Mouse (Mus musculus): ENCODE results near the gene Kcnmb4. TPM values are rescaled to one million over a fixed set of nuclear protein-coding genes. Genes with fewer than 3 reads are reported as not detected.

Kcnmb4 gene
- polyA plus RNA-seq, 1 experiment from 2014 or later, result 4.3 TPM

DNA sequence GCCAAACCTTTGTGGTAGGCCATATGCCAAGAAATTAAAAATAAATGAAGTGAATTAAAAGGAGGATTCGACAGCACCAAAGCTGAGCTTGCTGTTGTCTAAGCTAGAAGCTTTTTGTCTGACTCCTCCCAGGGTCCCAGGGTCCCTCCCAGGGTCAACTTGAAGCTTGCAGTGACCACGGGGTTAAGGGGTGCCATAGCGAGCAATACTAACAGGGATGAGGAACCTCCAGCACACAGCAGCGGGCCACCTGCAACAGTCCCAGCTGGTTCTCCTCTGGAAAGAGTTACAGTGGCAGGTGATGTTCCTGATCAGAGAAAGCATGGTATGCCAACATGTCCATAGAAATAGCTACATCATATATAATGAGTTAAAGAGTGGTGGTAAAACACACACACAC lies 89.3 kb downstream of the Kcnmb4 start:
- Histone ChIP-seq H3K36me3 (ENCODE audit: control insufficient read depth, insufficient read depth, low read length) (no peaks in the 10 kb centered on the region), H3K4me1 (ENCODE audit: control insufficient read depth, insufficient read depth, low read length) (no peaks in the 10 kb centered on the region), H3K4me2 (ENCODE audit: low read depth, low read length) (no peak overlapping the region), H3K4me3 (replicated peaks; ENCODE audit: low read length) (no peak overlapping the region), H3K27me3 (ENCODE audit: control insufficient read depth, insufficient read depth, low read length) (no peaks in the 10 kb centered on the region), H3K9ac (ENCODE audit: low read length) (no peak overlapping the region), H3K9me3 (replicated peaks; ENCODE audit: control insufficient read depth, low read length) (no peaks in the 10 kb centered on the region), H3K27ac (ENCODE audit: low read length) (no peak overlapping the region)
- ATAC-seq (ENCODE audit: insufficient read depth, low FRiP score), result no peak
- 66% methylated on average over 4 of the region's 4 CpGs for WGBS

DNA sequence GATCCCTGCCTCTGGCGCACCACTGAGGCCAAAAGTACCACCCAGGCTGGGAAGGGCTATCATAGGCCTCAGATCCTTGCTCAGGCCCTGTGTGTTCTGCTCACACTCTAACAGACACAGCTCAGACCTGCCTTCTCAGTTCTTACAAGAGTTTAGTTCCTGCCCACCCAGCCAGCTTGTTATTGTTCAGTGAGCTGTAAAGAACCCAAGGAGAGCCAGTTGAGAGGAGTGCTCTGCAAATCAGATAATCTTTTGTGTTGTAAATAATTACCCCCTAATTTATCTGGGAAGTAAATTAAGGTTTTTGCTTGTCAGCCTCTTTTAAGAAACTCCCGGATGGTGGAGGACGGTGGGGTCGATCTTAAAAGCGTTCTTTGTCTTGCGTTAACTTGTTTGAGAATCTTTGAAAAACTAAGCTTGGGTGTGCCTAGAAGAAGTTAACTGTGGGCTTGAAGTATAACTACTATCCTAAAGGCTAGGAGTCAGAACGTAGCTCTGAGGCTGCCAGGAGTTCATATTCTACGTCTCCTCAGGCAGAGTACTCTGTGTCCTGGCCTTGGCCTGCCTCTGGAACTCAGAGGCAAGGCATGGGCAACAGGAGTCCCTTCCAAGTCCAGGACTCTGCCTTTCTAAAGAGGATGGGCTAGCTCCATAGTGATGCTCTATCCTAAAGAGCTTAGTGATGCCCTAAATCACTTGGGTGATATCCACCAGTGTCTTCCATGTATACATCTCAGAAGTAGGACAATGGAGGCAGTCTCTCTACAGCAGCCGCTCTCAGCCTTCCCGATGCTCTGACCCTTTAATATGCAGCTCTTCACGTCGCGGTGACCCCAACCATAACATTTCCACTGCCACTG lies 90.6 kb downstream of the Kcnmb4 start:
- no peaks in the 10 kb centered on the region for H3K9me3 ChIP-seq (replicated peaks; ENCODE audit: control insufficient read depth, low read length)
- no peaks in the 10 kb centered on the region for H3K4me1 ChIP-seq (ENCODE audit: control insufficient read depth, insufficient read depth, low read length)
- H3K9ac ChIP-seq (ENCODE audit: low read length), result no peak overlapping the region
- H3K36me3 ChIP-seq (ENCODE audit: control insufficient read depth, insufficient read depth, low read length), result no peaks in the 10 kb centered on the region
- no peak for ATAC-seq (ENCODE audit: insufficient read depth, low FRiP score)
- H3K4me3 ChIP-seq (replicated peaks; ENCODE audit: low read length), result no peak overlapping the region
- no peak overlapping the region for H3K27ac ChIP-seq (ENCODE audit: low read length)
- 67% methylated on average over 13 of the region's 13 CpGs for WGBS
- no peak overlapping the region for H3K4me2 ChIP-seq (ENCODE audit: low read depth, low read length)
- H3K27me3 ChIP-seq (ENCODE audit: control insufficient read depth, insufficient read depth, low read length), result no peaks in the 10 kb centered on the region

DNA sequence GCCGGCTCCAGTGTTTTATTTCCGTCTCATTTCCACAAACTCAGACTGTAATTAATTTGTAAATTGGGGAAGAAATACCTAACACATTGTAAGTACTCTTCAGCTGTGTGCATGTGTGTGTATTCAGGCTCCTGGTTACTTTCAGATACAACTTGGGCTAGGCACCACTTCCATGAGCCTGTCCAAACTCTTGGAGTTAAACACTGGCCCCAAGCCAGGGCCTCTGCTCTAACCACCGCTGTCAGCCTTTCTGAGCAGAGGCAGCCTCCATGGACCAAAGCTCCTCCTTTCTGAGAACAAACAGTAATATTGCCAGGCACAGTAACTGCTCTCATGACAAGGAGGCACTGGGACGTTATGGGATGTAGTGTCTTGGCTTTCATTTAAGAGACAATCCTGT lies 96.8 kb downstream of the Kcnmb4 start:
- Histone ChIP-seq H3K27ac (ENCODE audit: low read length) (no peak overlapping the region), H3K36me3 (ENCODE audit: control insufficient read depth, insufficient read depth, low read length) (no peaks in the 10 kb centered on the region), H3K4me3 (replicated peaks; ENCODE audit: low read length) (no peak overlapping the region), H3K9ac (ENCODE audit: low read length) (no peak overlapping the region), H3K27me3 (ENCODE audit: control insufficient read depth, insufficient read depth, low read length) (no peaks in the 10 kb centered on the region), H3K9me3 (replicated peaks; ENCODE audit: control insufficient read depth, low read length) (no peaks in the 10 kb centered on the region), H3K4me1 (ENCODE audit: control insufficient read depth, insufficient read depth, low read length) (no peaks in the 10 kb centered on the region), H3K4me2 (ENCODE audit: low read depth, low read length) (no peak overlapping the region)
- 61% methylated on average over 4 of the region's 4 CpGs for WGBS
- no peak for ATAC-seq (ENCODE audit: insufficient read depth, low FRiP score)

DNA sequence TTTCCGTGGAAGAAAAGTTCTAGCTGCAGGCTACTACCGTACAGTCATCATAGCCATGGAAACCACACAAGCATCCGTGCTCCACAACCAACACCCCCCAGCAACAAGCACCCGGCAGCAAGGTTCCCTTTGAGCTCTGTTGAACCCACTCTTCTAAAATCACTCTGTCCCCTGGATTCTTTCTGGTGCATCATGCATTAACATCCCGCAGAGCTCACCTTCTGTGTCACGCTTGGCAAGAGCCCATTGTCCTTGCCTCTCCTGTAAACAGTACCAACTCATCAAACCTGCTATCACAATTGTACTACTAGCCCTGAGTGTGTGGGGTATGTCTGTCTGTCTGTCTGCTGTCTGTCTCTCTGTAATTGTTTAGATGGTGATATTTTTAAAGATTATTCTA lies 99.6 kb downstream of the Kcnmb4 start:
- Histone ChIP-seq H3K36me3 (ENCODE audit: control insufficient read depth, insufficient read depth, low read length) (no peaks in the 10 kb centered on the region), H3K27me3 (ENCODE audit: control insufficient read depth, insufficient read depth, low read length) (no peaks in the 10 kb centered on the region), H3K9me3 (replicated peaks; ENCODE audit: control insufficient read depth, low read length) (no peaks in the 10 kb centered on the region), H3K27ac (ENCODE audit: low read length) (no peak overlapping the region), H3K4me2 (ENCODE audit: low read depth, low read length) (no peak overlapping the region), H3K4me1 (ENCODE audit: control insufficient read depth, insufficient read depth, low read length) (no peaks in the 10 kb centered on the region), H3K9ac (ENCODE audit: low read length) (no peak overlapping the region), H3K4me3 (replicated peaks; ENCODE audit: low read length) (no peak overlapping the region)
- ATAC-seq (ENCODE audit: insufficient read depth, low FRiP score), result no peak
- 96% methylated on average over 6 of the region's 6 CpGs for WGBS

DNA sequence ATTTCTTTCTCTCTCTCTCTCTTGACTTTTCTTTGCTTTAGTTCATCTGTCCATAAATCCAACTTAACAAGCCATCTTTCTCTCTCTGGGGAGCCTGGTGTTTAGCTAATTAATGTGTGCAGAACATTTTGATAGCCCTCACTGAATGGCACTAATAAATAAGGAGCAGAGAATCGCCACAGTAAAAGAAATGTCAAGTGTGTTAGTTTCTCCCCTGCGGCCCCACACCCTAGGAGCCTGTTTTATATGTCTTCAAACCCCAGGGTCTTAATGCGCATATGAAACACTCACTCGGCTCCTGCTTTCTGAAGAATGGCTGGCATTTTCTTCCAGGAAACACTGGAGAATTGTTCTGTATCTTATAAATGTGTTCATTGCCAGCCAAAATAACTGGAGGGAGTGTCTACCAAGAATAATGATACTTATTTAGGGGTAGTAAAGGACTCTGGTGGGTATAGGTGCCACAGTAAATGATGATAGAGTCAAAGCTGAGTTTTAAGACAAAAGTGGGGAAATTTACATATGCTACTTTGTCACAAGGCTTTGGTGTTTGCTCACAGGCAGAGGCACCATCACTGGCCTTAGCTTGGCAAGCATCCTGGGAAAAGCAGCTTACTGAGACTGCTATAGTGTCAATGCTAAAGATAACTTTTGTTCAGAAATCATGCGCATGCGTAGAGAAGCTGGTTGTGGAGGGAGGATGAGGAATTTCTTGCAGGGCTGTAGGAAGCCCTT lies 102.5 kb downstream of the Kcnmb4 start:
- Histone ChIP-seq H3K4me1 (ENCODE audit: control insufficient read depth, insufficient read depth, low read length) (no peaks in the 10 kb centered on the region), H3K9me3 (replicated peaks; ENCODE audit: control insufficient read depth, low read length) (no peaks in the 10 kb centered on the region), H3K4me2 (ENCODE audit: low read depth, low read length) (no peak overlapping the region), H3K36me3 (ENCODE audit: control insufficient read depth, insufficient read depth, low read length) (no peaks in the 10 kb centered on the region), H3K4me3 (replicated peaks; ENCODE audit: low read length) (no peak overlapping the region), H3K27me3 (ENCODE audit: control insufficient read depth, insufficient read depth, low read length) (no peaks in the 10 kb centered on the region), H3K9ac (ENCODE audit: low read length) (no peak overlapping the region), H3K27ac (ENCODE audit: low read length) (no peak overlapping the region)
- ATAC-seq (ENCODE audit: insufficient read depth, low FRiP score), result no peak
- 61% methylated on average over 6 of the region's 6 CpGs for whole genome bisulfite sequencing

Other genes starting within 250 kb of the Kcnmb4 start
- gene Ptprb, start 198.4 kb downstream of the Kcnmb4 start, polyA plus RNA-seq (2015; fragmentation: Nextera tagmentation; extraction: Ambion mirVana), result 5.2 and 5.6 TPM in 2 replicates
- gene Cnot2, start 107.6 kb upstream of the Kcnmb4 start, polyA plus RNA-seq (2015; fragmentation: Nextera tagmentation; extraction: Ambion mirVana), result 82.3 and 83.5 TPM in 2 replicates

Measured in stomach, embryonic 16.5 days (tissue).